8 mouse cellular contexts compared by ENCODE assay signal in genomic region chr4:121040897-121041671, GRCm38 (mm10). TPM values are rescaled to one million over a fixed set of nuclear protein-coding genes. Genes with fewer than 3 reads are reported as not detected.
DNase-seq lines count a peak whose midpoint lies in the region.

No protein-coding gene starts in this region.

- intact Hi-C loops in left cerebral cortex, postnatal 25 days (cut with DNase I) = no loop called here

- peak; percentile 34 for DNase-seq in gastrocnemius, adult 18-20 months (ENCODE audit: low spot score)
- no peak for DNase-seq in gastrocnemius, postnatal 25 days
- DNase-seq in cerebellum, postnatal 25 days = peak; percentile 70 to 79
- DNase-seq in frontal cortex, postnatal 25 days (ENCODE audit: low spot score in 2 of 2) = peak; percentile 56 to 65
- peak; percentile 53 for DNase-seq in hindlimb bud, embryonic 11.5 days (ENCODE audit: extremely low spot score, low read depth, low spot score)
- DNase-seq in left cerebral cortex, postnatal 25 days (ENCODE audit: low spot score in 2 of 2) = peak; percentile 68 to 77
- peak; percentile 88 for DNase-seq in mesoderm, embryonic 11.5 days (ENCODE audit: low read depth, low spot score)
- peak; percentile 48 to 64 for DNase-seq in right cerebral cortex, postnatal 36 days (ENCODE audit: low spot score in 2 of 2)

RNA-seq across cellular contexts. Expression of gene Col9a2, which starts 1.9 kb away (rescaled TPM):
- under 1 TPM; 0.18 to 0.19 TPM for total RNA-seq in gastrocnemius, adult 18-20 months (2021)
- under 1 TPM; 0.40 to 0.41 TPM for total RNA-seq in gastrocnemius, postnatal 25 days (2021)
- 1 to 10 TPM; 5.2 to 5.5 TPM for total RNA-seq in left cerebral cortex, postnatal 25 days (2021)

RNA-seq across cellular contexts. Expression of gene Smap2, which starts 24.0 kb away (rescaled TPM):
- total RNA-seq in gastrocnemius, adult 18-20 months (2021) = 10 to 100 TPM; 13.5 to 17.3 TPM
- total RNA-seq in gastrocnemius, postnatal 25 days (2021) = 10 to 100 TPM; 14.5 to 15.9 TPM
- 100 to 1,000 TPM; 188 to 194 TPM for total RNA-seq in left cerebral cortex, postnatal 25 days (2021)

RNA-seq across cellular contexts. Expression of gene Zmpste24, which starts 57.0 kb away (rescaled TPM):
- 10 to 100 TPM; 18.9 to 19.0 TPM for total RNA-seq in gastrocnemius, adult 18-20 months (2021)
- total RNA-seq in gastrocnemius, postnatal 25 days (2021) = 10 to 100 TPM; 16.1 to 17.2 TPM
- 10 to 100 TPM; 25.4 to 26.1 TPM for total RNA-seq in left cerebral cortex, postnatal 25 days (2021)

Comparison
In these comparisons a context has a peak if more than half of its experiments do, and no peak if none do; other contexts are left out.
1. RNA of gene Col9a2, which starts 1.9 kb away (total RNA-seq): 5.2 to 5.5 TPM in left cerebral cortex, postnatal 25 days; 0.40 to 0.41 TPM in gastrocnemius, postnatal 25 days and 0.18 to 0.19 TPM in gastrocnemius, adult 18-20 months; every median in the first group is over 4 times any median in the second.
2. RNA of gene Smap2, which starts 24.0 kb away (total RNA-seq): 188 to 194 TPM in left cerebral cortex, postnatal 25 days; 13.5 to 17.3 TPM in gastrocnemius, adult 18-20 months and 14.5 to 15.9 TPM in gastrocnemius, postnatal 25 days; every median in the first group is over 10 times any median in the second.